Mouse (Mus musculus) left cerebral cortex, postnatal 4 days (tissue): ENCODE data around the gene Gdf11. TPM values are rescaled to one million over a fixed set of nuclear protein-coding genes. Genes with fewer than 3 reads are reported as not detected.
A peak's percentile ranks its signal among the peaks of the same experiment; 100 is the strongest.

Experiments
- DNase-seq: peaks from one replicate; pipeline ENCODE4 v3.0.0-alpha.2; 2022
- intact Hi-C: fragments of 180-260 bp; cut with DNase I; formaldehyde crosslinking; loops from one replicate; pipeline ENCODE4 v1.15.1; 2025
- total RNA-seq, 2 experiments: library from RNA; stranded (reverse); gene quantifications; 2 replicates each; pipeline ENCODE4 v1.2.3; 2021

Gdf11 gene
- total RNA-seq, 2 experiments from 2014 or later, result 18.8 to 20.1 TPM

DNA sequence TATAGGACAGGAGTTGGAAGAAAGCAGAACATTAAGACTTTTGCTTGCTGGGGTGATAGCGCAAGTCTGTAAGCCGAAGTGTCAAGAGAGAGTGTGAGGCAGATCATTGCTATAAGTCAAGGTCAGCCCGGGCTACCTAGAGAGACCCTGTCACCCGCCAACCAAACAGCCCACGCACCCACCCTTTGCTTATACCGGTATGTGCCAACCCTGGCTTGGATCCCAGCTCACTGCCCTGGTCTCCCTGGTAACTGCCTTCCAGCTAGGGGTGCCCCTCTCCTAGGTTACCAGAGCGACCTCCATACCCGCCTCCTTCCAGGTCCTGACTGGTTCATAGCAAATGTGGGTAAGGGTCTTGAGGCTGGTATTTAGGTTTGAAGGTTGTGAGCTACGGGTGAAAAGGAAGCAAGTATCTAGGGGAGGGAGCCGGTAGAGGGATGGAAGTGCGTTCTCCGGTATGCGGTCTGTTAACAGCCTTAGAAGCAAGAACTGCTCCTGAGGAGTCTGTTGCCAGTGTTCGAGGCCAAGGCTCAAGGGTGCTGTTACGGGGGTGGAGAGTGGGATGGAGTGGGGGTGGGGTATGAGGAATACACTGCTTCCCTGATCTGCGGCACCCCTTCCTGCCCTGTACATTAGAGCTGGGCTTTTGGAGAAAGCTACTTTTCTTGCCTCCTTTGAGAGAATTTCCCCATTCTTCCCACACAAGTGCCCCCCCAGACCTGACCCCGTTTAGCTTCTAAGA, 4.6 kb upstream of the Gdf11 start:
- peak; percentile 88 for DNase-seq
- intact Hi-C loops, result no loop called here

- intact Hi-C loops, result no loop called here
- peak; percentile 74 for DNase-seq
Observed at GRCm38 (mm10) chr10:128895437-128895836, 3.9 kb upstream of the Gdf11 start.

GRCm38 (mm10) chr10:128892246-128892645, 728 bp upstream of the Gdf11 start:
- no peak for DNase-seq
- intact Hi-C loops, result no loop called here

DNA sequence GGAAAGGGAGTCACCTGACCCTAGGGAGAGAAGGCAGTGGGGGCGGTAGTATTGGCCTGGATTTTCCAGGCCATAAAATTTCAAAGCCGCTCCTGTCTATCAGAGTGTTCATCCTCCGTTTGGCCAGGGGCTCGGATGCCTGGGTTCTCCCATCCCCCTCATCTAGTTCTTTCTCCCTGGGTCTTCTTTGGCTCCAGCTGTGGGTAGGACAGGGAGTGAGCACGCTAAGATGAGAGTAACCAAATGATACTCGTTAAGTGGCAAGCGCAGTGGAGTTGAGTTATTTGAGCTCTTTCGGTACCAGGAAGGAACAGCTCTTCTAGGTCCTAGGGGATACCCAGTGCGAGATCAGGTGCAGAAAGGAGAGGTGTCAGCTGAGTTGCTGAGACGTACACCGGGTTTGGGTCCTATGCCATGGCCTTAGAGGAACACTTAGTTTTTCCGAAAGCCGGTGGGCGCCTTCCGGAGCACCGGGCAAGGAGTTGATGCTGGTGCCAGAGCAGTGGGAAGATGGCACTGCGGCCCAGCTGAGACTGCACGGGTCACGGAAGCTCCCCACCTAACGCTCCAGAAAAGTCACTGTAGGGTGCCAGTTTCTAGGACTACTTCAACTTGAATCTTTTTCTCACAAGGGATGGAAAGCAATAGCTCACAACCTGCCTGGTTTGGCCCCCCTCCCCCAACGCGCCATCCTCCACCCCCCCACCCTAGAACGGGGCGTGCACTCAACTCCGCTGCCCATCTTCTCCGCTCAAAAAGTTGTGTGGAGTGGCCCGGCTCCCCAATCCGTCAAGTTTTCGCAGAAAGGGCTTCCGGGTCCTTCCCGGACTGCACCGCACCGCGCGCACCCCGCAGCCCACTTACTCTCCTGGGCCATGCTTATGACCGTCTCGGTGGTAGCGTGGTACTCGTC, 879 bp downstream of the Gdf11 start:
- intact Hi-C loops, result no loop called here
- peak; percentile 24 for DNase-seq

GRCm38 (mm10) chr10:128889846-128890245, 1.7 kb downstream of the Gdf11 start:
- DNase-seq, result no peak
- intact Hi-C loops, result no loop called here

- intact Hi-C loops, result no loop called here
- peak; percentile 27 for DNase-seq
Observed at GRCm38 (mm10) chr10:128888941-128889827, 2.3 kb downstream of the Gdf11 start.

DNA sequence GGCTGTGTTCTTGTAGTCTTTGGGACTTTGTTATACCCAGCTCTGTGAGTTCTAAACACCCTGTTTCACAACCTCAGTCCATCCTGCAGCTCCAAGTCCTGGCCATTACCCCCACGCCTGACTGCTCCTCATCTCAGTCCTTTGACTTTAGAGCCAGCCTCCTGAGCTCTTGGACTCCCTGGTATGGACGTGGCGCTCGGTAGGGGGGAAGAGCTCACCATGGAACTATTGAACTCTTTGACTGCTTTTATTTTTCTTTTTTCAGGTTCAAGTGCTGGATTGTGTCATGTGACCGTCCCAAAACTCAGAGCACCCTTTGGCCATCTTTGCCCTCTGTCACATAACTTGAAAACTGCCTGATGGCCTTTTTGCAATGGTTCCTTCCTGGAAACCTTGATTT, 9.5 kb downstream of the Gdf11 start:
- DNase-seq, result no peak
- intact Hi-C loops, result no loop called here

- no peak for DNase-seq
- intact Hi-C loops, result no loop called here
Observed at GRCm38 (mm10) chr10:128878811-128879210, 12.7 kb downstream of the Gdf11 start.

DNA sequence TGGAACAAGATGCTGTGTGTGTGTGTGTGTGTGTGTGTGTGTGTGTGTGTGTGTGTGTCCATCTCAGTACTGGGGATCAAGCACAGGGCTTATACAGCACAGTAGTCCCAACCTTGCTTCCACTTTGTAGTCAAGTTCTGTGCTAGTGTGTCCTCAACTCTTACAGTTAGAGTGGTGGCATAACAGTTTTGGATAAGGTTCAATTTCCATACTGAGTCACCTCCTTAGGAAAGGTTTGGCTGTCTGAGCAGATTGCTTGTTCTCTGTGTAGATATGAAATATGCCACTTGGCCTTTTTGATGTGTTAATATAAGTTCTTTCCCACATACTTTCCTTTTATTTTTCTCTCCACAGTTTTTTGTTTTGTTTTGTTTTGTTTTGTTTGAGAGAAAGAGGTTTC, 13.2 kb downstream of the Gdf11 start:
- DNase-seq, result no peak
- intact Hi-C loops, result no loop called here

- intact Hi-C loops, result no loop called here
- DNase-seq, result no peak
Observed at GRCm38 (mm10) chr10:128870341-128870740, 21.2 kb downstream of the Gdf11 start.

- intact Hi-C loops, result no loop called here
- no peak for DNase-seq
Observed at GRCm38 (mm10) chr10:128866518-128866917, 25.0 kb downstream of the Gdf11 start.

GRCm38 (mm10) chr10:128866042-128866441, 25.5 kb downstream of the Gdf11 start:
- no peak for DNase-seq
- intact Hi-C loops, result no loop called here

- no peak for DNase-seq
- intact Hi-C loops, result no loop called here
Observed at GRCm38 (mm10) chr10:128861176-128861575, 30.3 kb downstream of the Gdf11 start.

- DNase-seq, result no peak
- intact Hi-C loops, result no loop called here
Observed at GRCm38 (mm10) chr10:128850339-128850738, 41.2 kb downstream of the Gdf11 start.

DNA sequence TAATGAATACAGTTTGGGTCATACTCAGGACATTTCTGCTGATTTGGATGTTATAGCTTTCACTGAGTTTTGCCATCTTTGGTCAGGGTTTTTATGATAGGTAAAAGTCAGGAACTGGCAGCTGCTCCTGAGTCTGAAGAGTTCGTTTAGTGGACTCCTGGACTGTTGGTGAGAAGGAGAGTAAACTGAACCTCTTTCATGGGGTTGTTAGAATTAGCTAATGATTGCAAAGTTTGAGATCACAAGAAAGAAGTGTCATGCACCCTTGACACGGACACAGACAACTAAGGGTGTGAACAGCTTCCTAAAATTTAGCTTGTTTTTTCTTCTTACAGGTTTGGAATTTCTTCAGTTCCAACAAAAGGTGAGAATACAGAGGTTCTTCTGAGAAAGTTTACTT, 43.1 kb downstream of the Gdf11 start:
- intact Hi-C loops, result loop anchor here (10.0 kb wide), 1 partner anchor 126 kb away; no protein-coding TSS in a partner anchor
- no peak for DNase-seq

DNA sequence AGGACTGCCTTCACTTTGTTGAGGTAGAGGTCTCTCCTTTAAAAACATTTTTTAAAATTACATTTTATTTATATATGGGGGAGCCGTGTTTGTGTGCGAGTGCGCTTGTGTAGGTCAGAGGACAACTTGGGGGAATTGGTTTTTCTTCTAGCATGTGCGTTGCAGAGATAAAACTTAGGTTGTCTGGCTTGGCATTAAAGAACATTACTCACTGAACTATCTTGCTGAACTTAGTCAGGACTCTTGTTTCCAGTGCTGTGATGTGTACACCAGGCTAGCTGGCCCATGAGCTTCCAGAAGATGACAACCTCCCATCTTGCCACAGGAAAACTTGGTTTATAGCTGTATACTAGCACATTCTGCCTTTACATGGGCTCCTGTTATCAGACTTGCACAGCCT, 44.9 kb downstream of the Gdf11 start:
- DNase-seq, result no peak
- intact Hi-C loops, result loop anchor here (10.0 kb wide), 1 partner anchor 128 kb away; no protein-coding TSS in a partner anchor

- no peak for DNase-seq
- intact Hi-C loops, result loop anchor here (10.0 kb wide), 1 partner anchor 129 kb away; no protein-coding TSS in a partner anchor
Observed at GRCm38 (mm10) chr10:128845516-128845915, 46.0 kb downstream of the Gdf11 start.

GRCm38 (mm10) chr10:128843260-128843659, 48.3 kb downstream of the Gdf11 start:
- DNase-seq, result no peak

DNA sequence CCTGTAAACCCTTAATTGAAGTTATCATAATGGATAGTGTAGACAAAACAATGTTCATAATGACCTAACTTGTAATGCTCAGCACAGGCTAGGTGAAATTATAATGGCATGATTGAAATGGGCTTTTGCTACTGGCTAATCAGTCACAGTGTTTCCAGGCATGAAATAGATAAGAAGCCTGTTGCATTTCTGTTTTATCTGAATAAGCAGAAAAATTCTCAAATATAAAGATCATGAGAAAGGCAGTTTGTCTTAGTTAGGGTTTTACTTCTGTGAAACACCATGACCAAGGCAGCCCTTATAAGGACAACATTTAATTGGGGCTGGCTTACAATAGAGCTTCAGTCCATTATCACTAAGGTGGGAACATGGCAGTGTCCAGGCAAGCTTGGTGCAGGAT, 50.9 kb downstream of the Gdf11 start:
- intact Hi-C loops, result loop anchor here (10.0 kb wide), 1 partner anchor 134 kb away; no protein-coding TSS in a partner anchor
- DNase-seq, result no peak

More at GRCm38 (mm10) chr10:128843260-128843659, 48.3 kb downstream of the Gdf11 start:
- intact Hi-C loops, result loop anchor here (10.0 kb wide), 1 partner anchor 132 kb away; no protein-coding TSS in a partner anchor

GRCm38 (mm10) chr10:128839434-128839833, 52.1 kb downstream of the Gdf11 start:
- no peak for DNase-seq
- intact Hi-C loops, result no loop called here
